Comparison of ENCODE assay signal across 28 mouse cellular contexts in genomic region chr1:137279981-137280380, GRCm38 (mm10).
DNase-seq lines count a peak whose midpoint lies in the region; ATAC-seq lines count a peak whose summit lies in the region.
"Had no signal": no experiment of that assay in that cellular context is flagged by ENCODE, and none has a peak within 500 bp of the region (broad histone marks: within the 10 kb centered on the region; RNA-seq: fewer than 3 reads in every experiment).

No protein-coding gene starts in this region.

- 87% methylated on average over 2 of the region's 2 CpGs for WGBS in heart, embryonic 12.5 days
- 41% methylated on average over 2 of the region's 2 CpGs for WGBS in lung, embryonic 16.5 days
- WGBS in stomach, embryonic 14.5 days, result 84% methylated on average over 2 of the region's 2 CpGs

- H3K4me1 ChIP-seq in heart, embryonic 12.5 days (replicated peaks), result no peaks in the 10 kb centered on the region
- no peaks in the 10 kb centered on the region for H3K4me1 ChIP-seq in lung, embryonic 16.5 days (replicated peaks; ENCODE audit: control insufficient read depth, insufficient read depth, low read length)
- no peaks in the 10 kb centered on the region for H3K4me1 ChIP-seq in stomach, embryonic 14.5 days (ENCODE audit: control insufficient read depth, insufficient read depth, low read length)
- H3K4me1 ChIP-seq: forebrain, embryonic 12.5 days; forebrain, embryonic 15.5 days; heart, embryonic 15.5 days; hindbrain, embryonic 13.5 days had no signal

- no peaks in the 10 kb centered on the region for H3K27me3 ChIP-seq in heart, embryonic 12.5 days (replicated peaks)
- no peaks in the 10 kb centered on the region for H3K27me3 ChIP-seq in lung, embryonic 16.5 days (ENCODE audit: control insufficient read depth, insufficient read depth, low read depth, low read length)
- H3K27me3 ChIP-seq in stomach, embryonic 14.5 days (ENCODE audit: control insufficient read depth, insufficient read depth, low read length), result no peaks in the 10 kb centered on the region
- H3K27me3 ChIP-seq: embryonic facial prominence, embryonic 13.5 days; forebrain, embryonic 12.5 days; forebrain, embryonic 15.5 days; heart, embryonic 15.5 days; hindbrain, embryonic 13.5 days had no signal

- H3K27ac ChIP-seq in heart, embryonic 12.5 days (ENCODE audit: poor library complexity, severe bottlenecking), result no peak overlapping the region
- H3K27ac ChIP-seq in lung, embryonic 16.5 days (ENCODE audit: low read length), result no peak overlapping the region
- no peak overlapping the region for H3K27ac ChIP-seq in stomach, embryonic 14.5 days (ENCODE audit: low read length)
- H3K27ac ChIP-seq: embryonic facial prominence, embryonic 10.5 days; embryonic facial prominence, embryonic 13.5 days; forebrain, embryonic 12.5 days; forebrain, embryonic 15.5 days; heart, embryonic 15.5 days; hindbrain, embryonic 10.5 days; hindbrain, embryonic 13.5 days had no signal

- H3K4me3 ChIP-seq in heart, embryonic 12.5 days, result no peak overlapping the region
- H3K4me3 ChIP-seq in lung, embryonic 16.5 days (ENCODE audit: low read length), result no peak overlapping the region
- H3K4me3 ChIP-seq in stomach, embryonic 14.5 days (ENCODE audit: low read depth, low read length), result no peak overlapping the region
- H3K4me3 ChIP-seq: embryonic facial prominence, embryonic 10.5 days; embryonic facial prominence, embryonic 13.5 days; erythroblast, embryonic 14.5 days; forebrain, embryonic 12.5 days; forebrain, embryonic 15.5 days; heart, embryonic 15.5 days; hindbrain, embryonic 10.5 days; hindbrain, embryonic 13.5 days had no signal

- H3K4me2 ChIP-seq in heart, embryonic 12.5 days, result no peak overlapping the region
- H3K4me2 ChIP-seq in lung, embryonic 16.5 days (ENCODE audit: low read depth, low read length), result no peak overlapping the region
- H3K4me2 ChIP-seq in stomach, embryonic 14.5 days (replicated peaks; ENCODE audit: low read depth, low read length), result no peak overlapping the region
- H3K4me2 ChIP-seq: embryonic facial prominence, embryonic 13.5 days; forebrain, embryonic 12.5 days; forebrain, embryonic 15.5 days; heart, embryonic 11.5 days; heart, embryonic 15.5 days; hindbrain, embryonic 13.5 days had no signal

- H3K9ac ChIP-seq in heart, embryonic 12.5 days, result no peak overlapping the region
- H3K9ac ChIP-seq in lung, embryonic 16.5 days (ENCODE audit: low read length), result no peak overlapping the region
- no peak overlapping the region for H3K9ac ChIP-seq in stomach, embryonic 14.5 days (replicated peaks; ENCODE audit: low read depth, low read length)
- H3K9ac ChIP-seq: embryonic facial prominence, embryonic 13.5 days; forebrain, embryonic 12.5 days; forebrain, embryonic 15.5 days; heart, embryonic 15.5 days; hindbrain, embryonic 13.5 days had no signal

- no peak for ATAC-seq in heart, embryonic 12.5 days (ENCODE audit: insufficient number of reproducible peaks, low FRiP score)
- peak; percentile 57; the same call in 1 of the 2 replicates for ATAC-seq in lung, embryonic 16.5 days (ENCODE audit: low read depth)
- 0 out of 2 replicates have a peak, but pooled peaks have one; percentile 58 for ATAC-seq in stomach, embryonic 14.5 days (ENCODE audit: insufficient number of reproducible peaks, insufficient read depth, low FRiP score, low read depth)
- ATAC-seq: activated CD4-positive, CD25-positive, alpha-beta regulatory T cell, adult 4 months; forebrain, embryonic 15.5 days; hindbrain, embryonic 16.5 days had no signal

- H3K36me3 ChIP-seq in heart, embryonic 12.5 days, result no peaks in the 10 kb centered on the region
- no peaks in the 10 kb centered on the region for H3K36me3 ChIP-seq in lung, embryonic 16.5 days (ENCODE audit: control insufficient read depth, insufficient read depth, low read length)
- H3K36me3 ChIP-seq in stomach, embryonic 14.5 days (ENCODE audit: control insufficient read depth, insufficient read depth, low read length), result no peaks in the 10 kb centered on the region
- H3K36me3 ChIP-seq: embryonic facial prominence, embryonic 10.5 days; embryonic facial prominence, embryonic 13.5 days; forebrain, embryonic 12.5 days; forebrain, embryonic 15.5 days; heart, embryonic 15.5 days; hindbrain, embryonic 10.5 days; hindbrain, embryonic 13.5 days had no signal

- peak; percentile 48 for DNase-seq in heart, adult 11 months
- DNase-seq in lung, adult 18-20 months, result no peak
- no peak for DNase-seq in left cerebral cortex, adult 11 months (ENCODE audit: low spot score)
- DNase-seq: adrenal gland, adult 8-10 months; adrenal gland, postnatal 25 days; cerebellum, adult 11-12 months; cerebellum, adult 8-10 months; cerebellum, postnatal 10 days; cerebellum, postnatal 36 days; embryo, embryonic 11 days; gastrocnemius, postnatal 10 days; gastrocnemius, postnatal 36 days; heart, postnatal 10 days; heart, postnatal 36 days had no signal

- H3K9me3 ChIP-seq in heart, embryonic 12.5 days (replicated peaks), result no peaks in the 10 kb centered on the region; the same call in 1 of the 2 replicates
- no peaks in the 10 kb centered on the region for H3K9me3 ChIP-seq in lung, embryonic 16.5 days (ENCODE audit: control insufficient read depth, low read length)
- H3K9me3 ChIP-seq in stomach, embryonic 14.5 days (ENCODE audit: control insufficient read depth, low read depth, low read length), result no peaks in the 10 kb centered on the region
- H3K9me3 ChIP-seq: embryonic facial prominence, embryonic 10.5 days; embryonic facial prominence, embryonic 13.5 days; forebrain, embryonic 12.5 days; forebrain, embryonic 15.5 days; heart, embryonic 15.5 days; hindbrain, embryonic 10.5 days; hindbrain, embryonic 13.5 days had no signal
